Mouse (Mus musculus) limb, embryonic 14.5 days (tissue): Measurements from ENCODE around the gene Ppp2r5c. TPM values are rescaled to one million over a fixed set of nuclear protein-coding genes. Genes with fewer than 3 reads are reported as not detected.

Experiments used
- ATAC-seq: fragments of 200-750 bp; cut with Nextera tagmentation; 2 replicates; pipeline ENCODE4 v1.8.0; 2017; ENCODE audit warnings: low read depth, moderate number of reproducible peaks, moderate TSS enrichment; ENCODE audit not compliant: low FRiP score
- DNase-seq: peaks from one replicate; pipeline ENCODE4 v3.0.0-alpha.2; 2015; ENCODE audit warnings: low spot score
- H3K27ac ChIP-seq: fragments of 300-500 bp; sonication (generic); replicated peaks from 2 replicates; pipeline ENCODE4 v1.5.1; 2014; ENCODE audit warnings: low read depth, mild to moderate bottlenecking, low read length, moderate library complexity, mixed read lengths
- H3K27me3 ChIP-seq: fragments of 300-500 bp; sonication (generic); 2 replicates; pipeline ENCODE4 v1.6.1; 2014; ENCODE audit warnings: low read length, mixed read lengths; ENCODE audit not compliant: control insufficient read depth, insufficient read depth
- H3K36me3 ChIP-seq: fragments of 300-500 bp; sonication (generic); 2 replicates; pipeline ENCODE4 v1.6.1; 2014; ENCODE audit warnings: mild to moderate bottlenecking, low read length, moderate library complexity, mixed read lengths; ENCODE audit not compliant: control insufficient read depth, insufficient read depth
- H3K4me1 ChIP-seq: fragments of 300-500 bp; sonication (generic); 2 replicates; pipeline ENCODE4 v1.6.1; 2014; ENCODE audit warnings: antibody characterized with exemption, low read length, mixed read lengths; ENCODE audit not compliant: control insufficient read depth, insufficient read depth
- H3K4me2 ChIP-seq: fragments of 300-500 bp; sonication (generic); replicated peaks from 2 replicates; pipeline ENCODE4 v1.6.1; 2014; ENCODE audit warnings: low read depth, mild to moderate bottlenecking, low read length, moderate library complexity; ENCODE audit not compliant: severe bottlenecking
- H3K4me3 ChIP-seq: fragments of 300-500 bp; sonication (generic); replicated peaks from 2 replicates; pipeline ENCODE4 v1.5.1; 2014; ENCODE audit warnings: low read length
- H3K9ac ChIP-seq: fragments of 300-500 bp; sonication (generic); 2 replicates; pipeline ENCODE4 v1.6.1; 2014; ENCODE audit warnings: mild to moderate bottlenecking, low read depth, low read length, moderate library complexity; ENCODE audit not compliant: severe bottlenecking
- H3K9me3 ChIP-seq: fragments of 300-500 bp; sonication (generic); 2 replicates; pipeline ENCODE4 v1.6.1; 2016; ENCODE audit warnings: low read length; ENCODE audit not compliant: control insufficient read depth
- POLR2A ChIP-seq: fragments of 200-500 bp; IDR thresholded peaks from 2 replicates; pipeline ENCODE4 v1.8.0; 2012; ENCODE audit warnings: inconsistent platforms, mild to moderate bottlenecking, moderate library complexity, borderline replicate concordance; ENCODE audit not compliant: insufficient read depth, insufficient read length; ENCODE audit errors: extremely low read depth
- WGBS: fragments of 180-500 bp; shearing (Covaris S2); extraction: QIAGEN DNeasy Blood & Tissue Kit; methylation state at CpG from one replicate; pipeline ENCODE4 v1.1.7; 2014; 5-methylcytosine and 5-hydroxymethylcytosine counted together
- polyA plus RNA-seq, 2 experiments: library from polyadenylated mRNA; depleted of rRNA in 1 of 2; stranded (reverse) in 1 of 2; unstranded in 1 of 2; fragments of >200 nt; fragmentation: Nextera tagmentation in 1 of 2; extraction: Ambion mirVana in 1 of 2; gene quantifications; 2 replicates each; pipeline versions ENCODE4 v1.2.1 to v1.2.3; 2012 to 2014

The Ppp2r5c gene
- polyA plus RNA-seq, 2 experiments: 75.2 to 156 TPM

DNA sequence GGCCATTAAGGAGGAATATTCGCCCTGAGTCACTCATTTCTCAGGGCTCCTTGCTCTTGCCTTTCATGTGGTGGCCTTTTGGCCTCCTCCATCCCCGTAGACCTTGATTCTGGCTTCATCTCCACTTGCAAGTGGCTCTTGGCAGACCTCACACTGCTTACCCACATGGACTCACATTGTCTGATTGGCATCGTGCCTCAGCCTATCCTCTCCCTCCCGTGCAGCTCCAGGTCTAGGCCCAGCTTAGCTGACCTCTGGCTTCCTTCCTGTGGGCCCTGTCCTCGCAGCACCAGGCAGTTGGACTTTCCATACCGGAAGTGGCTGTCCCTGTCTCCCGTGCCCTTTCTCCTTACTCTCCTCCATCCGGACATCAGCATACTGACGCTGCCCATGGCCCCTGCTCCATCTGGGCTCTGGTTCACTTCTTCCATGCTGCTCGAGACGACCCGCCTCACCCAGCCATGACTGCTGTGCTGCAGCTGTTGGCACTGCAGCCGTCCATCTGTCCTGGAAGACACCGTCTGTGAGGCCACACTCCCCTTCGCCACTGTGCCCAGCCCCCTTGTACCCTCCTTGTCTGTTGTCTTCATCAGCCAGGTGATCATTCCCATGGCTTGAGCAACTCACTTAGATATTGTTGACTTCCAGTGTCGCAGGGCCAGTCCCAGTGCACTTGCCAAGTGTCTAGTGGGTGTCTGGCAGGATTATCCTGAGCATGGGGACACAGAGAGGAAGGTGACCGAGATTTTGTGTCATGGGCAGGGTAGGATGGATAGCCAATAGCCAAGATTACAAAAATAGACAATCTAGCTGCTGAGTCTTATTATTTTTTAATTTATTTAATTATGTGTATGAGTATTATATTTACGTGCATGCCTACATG is 13.7 kb downstream of the Ppp2r5c start:
- H3K4me1 ChIP-seq: no peaks in the 10 kb centered on the region
- 79% methylated on average over 18 of the region's 18 CpGs for WGBS
- H3K9me3 ChIP-seq: no peaks in the 10 kb centered on the region
- no peak overlapping the region for H3K4me3 ChIP-seq
- no peak overlapping the region for H3K4me2 ChIP-seq
- DNase-seq (no peak), ATAC-seq (no peak)
- no peak overlapping the region for H3K9ac ChIP-seq
- no peaks in the 10 kb centered on the region for H3K27me3 ChIP-seq
- TF ChIP-seq POLR2A: no peak
- no peaks in the 10 kb centered on the region for H3K36me3 ChIP-seq
- H3K27ac ChIP-seq: no peak overlapping the region

DNA sequence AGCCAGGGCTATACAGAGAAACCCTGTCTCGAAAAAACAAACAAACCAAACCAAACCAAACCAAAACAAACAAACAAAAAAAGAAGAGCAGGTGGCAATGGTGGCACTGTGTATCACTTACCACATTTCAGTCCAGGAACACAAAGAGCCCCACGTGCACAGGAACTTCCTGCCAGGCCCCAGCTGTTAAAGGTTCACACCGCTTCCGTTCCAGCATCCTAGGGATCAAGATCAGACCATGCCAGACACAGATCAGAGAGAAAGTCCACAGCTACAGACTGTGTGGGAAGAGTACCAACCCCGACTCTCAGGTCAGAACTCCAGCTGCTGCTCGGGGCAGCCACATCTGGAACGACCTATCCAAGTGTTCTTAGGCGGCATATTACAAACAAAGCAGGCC is 16.8 kb downstream of the Ppp2r5c start:
- DNase-seq: no peak
- no peak overlapping the region for H3K9ac ChIP-seq
- 68% methylated on average over 8 of the region's 8 CpGs for WGBS
- no peak for ATAC-seq
- no peak overlapping the region for H3K27ac ChIP-seq
- H3K4me1 ChIP-seq: no peaks in the 10 kb centered on the region
- H3K27me3 ChIP-seq: no peaks in the 10 kb centered on the region
- no peaks in the 10 kb centered on the region for H3K9me3 ChIP-seq
- no peak for TF ChIP-seq POLR2A
- peaks cover 8% of the 10 kb centered on the region for H3K36me3 ChIP-seq
- no peak overlapping the region for H3K4me3 ChIP-seq
- no peak overlapping the region for H3K4me2 ChIP-seq

DNA sequence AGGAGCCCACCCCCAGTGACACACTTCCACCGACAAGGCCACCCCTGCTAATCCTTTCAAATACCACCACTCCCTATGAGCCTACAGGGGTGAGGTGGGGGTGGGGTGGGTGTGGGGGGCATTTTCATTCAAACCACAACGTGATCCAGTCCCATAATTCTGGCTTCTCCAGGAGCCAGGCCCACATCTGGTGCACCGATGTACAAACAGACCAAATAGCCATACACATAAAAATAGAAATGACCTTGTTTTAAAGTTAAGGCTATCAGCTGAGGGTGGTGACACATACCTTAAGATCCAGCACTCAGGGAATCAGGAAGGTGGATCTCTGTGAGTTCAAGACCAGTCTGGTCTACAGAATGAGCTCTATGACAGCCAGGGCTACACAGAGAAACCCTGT is 24.5 kb downstream of the Ppp2r5c start:
- ATAC-seq (no peak), DNase-seq (no peak)
- Histone ChIP-seq H3K27ac (no peak overlapping the region), H3K9ac (no peak overlapping the region), H3K27me3 (no peaks in the 10 kb centered on the region), H3K4me1 (no peaks in the 10 kb centered on the region), H3K4me2 (no peak overlapping the region), H3K36me3 (peaks cover 5% of the 10 kb centered on the region), H3K4me3 (no peak overlapping the region), H3K9me3 (no peaks in the 10 kb centered on the region)
- WGBS: 75% methylated on average over 3 of the region's 3 CpGs
- no peak for TF ChIP-seq POLR2A

DNA sequence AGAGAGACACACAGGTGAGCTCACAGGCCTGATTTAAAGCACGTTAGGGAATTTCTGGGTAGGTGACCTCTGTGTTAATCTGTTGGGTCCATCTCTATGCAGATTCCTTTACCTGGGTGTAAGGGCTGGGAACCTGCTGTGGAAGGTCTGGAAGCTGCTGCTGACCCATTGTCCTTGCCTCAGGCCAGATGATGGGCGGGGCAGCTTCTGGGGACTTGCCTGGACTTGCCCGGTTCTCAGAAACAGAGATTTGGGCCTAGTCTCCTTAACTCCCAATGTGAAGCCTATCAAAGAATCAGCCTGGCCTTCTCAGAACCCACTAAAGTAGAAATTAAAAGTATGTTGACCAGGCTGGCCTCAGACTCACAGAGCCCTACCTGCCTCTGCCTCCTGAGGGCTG is 25.3 kb downstream of the Ppp2r5c start:
- no peak for DNase-seq
- WGBS: 81% methylated on average over 3 of the region's 3 CpGs
- ATAC-seq: no peak

GRCm38 (mm10) chr12:110474497-110474896 is 27.6 kb downstream of the Ppp2r5c start:
- Histone ChIP-seq H3K36me3 (peaks cover 5% of the 10 kb centered on the region; the same call in 1 of the 2 replicates), H3K9ac (no peak overlapping the region), H3K27me3 (no peaks in the 10 kb centered on the region), H3K4me2 (no peak overlapping the region), H3K4me3 (no peak overlapping the region), H3K27ac (no peak overlapping the region), H3K9me3 (no peaks in the 10 kb centered on the region), H3K4me1 (no peaks in the 10 kb centered on the region)
- DNase-seq (no peak), ATAC-seq (no peak)
- WGBS: 41% methylated on average over 8 of the region's 8 CpGs
- no peak for TF ChIP-seq POLR2A

More for the DNA sequence above, 25.3 kb downstream of the Ppp2r5c start:
- H3K36me3 ChIP-seq: peaks cover 5% of the 10 kb centered on the region
- H3K27me3 ChIP-seq: no peaks in the 10 kb centered on the region
- H3K4me2 ChIP-seq: no peak overlapping the region
- H3K4me3 ChIP-seq: no peak overlapping the region
- H3K9me3 ChIP-seq: no peaks in the 10 kb centered on the region
- no peak overlapping the region for H3K27ac ChIP-seq
- H3K4me1 ChIP-seq: no peaks in the 10 kb centered on the region
- no peak overlapping the region for H3K9ac ChIP-seq
- no peak for TF ChIP-seq POLR2A
